In the genomic region with DNA sequence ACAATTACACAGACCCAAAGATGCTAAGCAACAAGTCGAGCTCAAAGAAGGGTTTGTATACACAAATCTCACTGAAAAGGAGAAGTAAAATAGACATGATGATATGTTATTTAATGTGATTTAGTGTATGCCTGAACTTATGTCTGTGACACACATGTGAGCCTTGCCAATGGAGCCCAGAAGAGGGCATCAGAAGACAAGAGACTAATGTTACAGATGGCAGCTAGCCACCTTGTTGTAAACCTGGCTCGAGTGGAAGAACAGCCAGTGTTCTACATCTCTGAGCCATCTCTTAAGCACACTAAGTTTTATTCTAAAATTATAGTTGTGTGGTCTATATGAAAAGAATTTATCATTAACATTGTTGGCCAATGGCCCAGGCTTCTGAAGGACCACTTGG, we compare ENCODE assay signal across 22 mouse cellular contexts.
DNase-seq lines count a peak whose midpoint lies in the region; ATAC-seq and TF ChIP-seq lines count a peak whose summit lies in the region.
"Had no signal": no experiment of that assay in that cellular context is flagged by ENCODE, and none has a peak within 500 bp of the region (broad histone marks: within the 10 kb centered on the region; RNA-seq: fewer than 3 reads in every experiment).

No protein-coding gene starts in this region.

- POLR2A ChIA-PET in Patski (lab: Charles Lee): no interaction called here

- CTCF ChIA-PET in Patski (lab: Charles Lee): no interaction called here

- TF ChIP-seq POLR2A in liver, adult 2 months (IDR thresholded peaks at IDR 0.05; ENCODE audit: extremely low read depth, insufficient read depth, low read length): no peak

- H3K9me3 ChIP-seq in liver, embryonic 12.5 days (replicated peaks): no peaks in the 10 kb centered on the region
- H3K9me3 ChIP-seq in forebrain, embryonic 13.5 days (replicated peaks): no peaks in the 10 kb centered on the region
- H3K9me3 ChIP-seq: hindbrain, embryonic 12.5 days; limb, embryonic 13.5 days; midbrain, embryonic 12.5 days had no signal

- peak; percentile 53 to 60 for DNase-seq in cerebellum, postnatal 10 days
- no peak for DNase-seq in cerebellum, adult 9-11 months
- DNase-seq in liver, adult 2 months (ENCODE audit: extremely low read depth, low read depth, low spot score): peak; percentile 4
- DNase-seq in Patski (ENCODE audit: low read depth, low spot score): no peak
- DNase-seq in spleen, postnatal 10 days (ENCODE audit: low spot score in 2 of 2): no peak
- DNase-seq: adrenal gland, adult 2 months; cerebellum, adult 11-12 months; gastrocnemius, postnatal 25 days; kidney, adult 18-20 months; lung, embryonic 14.5 days; thymus, adult 18-20 months; thymus, postnatal 36 days had no signal

- H3K4me1 ChIP-seq in liver, adult 2 months (ENCODE audit: control insufficient read depth, insufficient read depth, low read length): no peaks in the 10 kb centered on the region
- H3K4me1 ChIP-seq in liver, embryonic 12.5 days: no peaks in the 10 kb centered on the region
- H3K4me1 ChIP-seq in forebrain, embryonic 13.5 days: no peaks in the 10 kb centered on the region
- H3K4me1 ChIP-seq: hindbrain, embryonic 12.5 days; limb, embryonic 13.5 days; midbrain, embryonic 12.5 days had no signal

- no peaks in the 10 kb centered on the region for H3K79me2 ChIP-seq in liver, adult 2 months (ENCODE audit: control insufficient read depth, insufficient read depth, low read length)

- no peak for TF ChIP-seq CTCF in liver, adult 2 months (IDR thresholded peaks at IDR 0.05; ENCODE audit: low read depth, low read length)
- peak; percentile 15 for TF ChIP-seq CTCF in Patski (IDR thresholded peaks at IDR 0.05)

- in situ Hi-C loops in Patski (cut with MboI; ENCODE audit: low pct_unique_long_range_greater_than_20kb): no loop called here

- no peak overlapping the region for H3K4me3 ChIP-seq in liver, adult 2 months (ENCODE audit: insufficient read depth, low read depth, low read length)
- H3K4me3 ChIP-seq in liver, embryonic 12.5 days: no peak overlapping the region
- H3K4me3 ChIP-seq in forebrain, embryonic 13.5 days: no peak overlapping the region
- H3K4me3 ChIP-seq: hindbrain, embryonic 12.5 days; limb, embryonic 13.5 days; midbrain, embryonic 12.5 days had no signal

- no peak overlapping the region for H3K4me2 ChIP-seq in liver, embryonic 12.5 days
- no peak overlapping the region for H3K4me2 ChIP-seq in forebrain, embryonic 13.5 days
- H3K4me2 ChIP-seq: hindbrain, embryonic 12.5 days; limb, embryonic 13.5 days; lung, embryonic 14.5 days; midbrain, embryonic 12.5 days had no signal

- H3K36me3 ChIP-seq in liver, adult 2 months (ENCODE audit: control insufficient read depth, insufficient read depth, low read length): no peaks in the 10 kb centered on the region
- H3K36me3 ChIP-seq in liver, embryonic 12.5 days: no peaks in the 10 kb centered on the region
- H3K36me3 ChIP-seq in forebrain, embryonic 13.5 days (ENCODE audit: poor library complexity, severe bottlenecking): no peaks in the 10 kb centered on the region
- H3K36me3 ChIP-seq: hindbrain, embryonic 12.5 days; limb, embryonic 13.5 days; midbrain, embryonic 12.5 days had no signal

- H3K9ac ChIP-seq in liver, adult 2 months (ENCODE audit: low read depth, low read length): no peak overlapping the region
- H3K9ac ChIP-seq in liver, embryonic 12.5 days: no peak overlapping the region
- no peak overlapping the region for H3K9ac ChIP-seq in forebrain, embryonic 13.5 days
- H3K9ac ChIP-seq: hindbrain, embryonic 12.5 days; limb, embryonic 13.5 days; liver, embryonic 14.5 days; lung, embryonic 14.5 days; midbrain, embryonic 12.5 days had no signal

- WGBS in liver, adult 2 months: 48% methylated on average over 2 of the region's 2 CpGs
- WGBS in liver, embryonic 12.5 days (ENCODE audit: insufficient replicate concordance): 43% methylated on average over 2 of the region's 2 CpGs
- 67% methylated on average over 2 of the region's 2 CpGs for WGBS in forebrain, embryonic 13.5 days

- H3K27me3 ChIP-seq in liver, adult 2 months (ENCODE audit: control insufficient read depth, insufficient read depth, low read length): no peaks in the 10 kb centered on the region
- H3K27me3 ChIP-seq in liver, embryonic 12.5 days (replicated peaks): no peaks in the 10 kb centered on the region
- no peaks in the 10 kb centered on the region for H3K27me3 ChIP-seq in Patski
- no peaks in the 10 kb centered on the region for H3K27me3 ChIP-seq in forebrain, embryonic 13.5 days
- H3K27me3 ChIP-seq: CH12.LX; hindbrain, embryonic 12.5 days; limb, embryonic 13.5 days; midbrain, embryonic 12.5 days had no signal

- H3K27ac ChIP-seq in liver, adult 2 months (replicated peaks; ENCODE audit: insufficient read depth, low read depth, low read length): no peak overlapping the region
- H3K27ac ChIP-seq in liver, embryonic 12.5 days: no peak overlapping the region
- no peak overlapping the region for H3K27ac ChIP-seq in forebrain, embryonic 13.5 days
- H3K27ac ChIP-seq: hindbrain, embryonic 12.5 days; kidney, postnatal 0 days; limb, embryonic 13.5 days; liver, embryonic 14.5 days; midbrain, embryonic 12.5 days had no signal

- ATAC-seq in liver, embryonic 12.5 days: no peak
- no peak for ATAC-seq in Patski
- ATAC-seq in forebrain, embryonic 13.5 days: no peak
- ATAC-seq: forebrain, embryonic 16.5 days; inflammation-experienced regulatory T-cells, adult 6 months had no signal

Comparison
In these comparisons a context has a peak if more than half of its experiments do, and no peak if none do; other contexts are left out.
1. DNase-seq: peak in cerebellum, postnatal 10 days (2 of 2) and liver, adult 2 months (single experiment); none in cerebellum, adult 9-11 months (single experiment), Patski (single experiment) and spleen, postnatal 10 days (0 of 2).